ENCODE assay signal across 8 mouse cellular contexts in the genomic region with DNA sequence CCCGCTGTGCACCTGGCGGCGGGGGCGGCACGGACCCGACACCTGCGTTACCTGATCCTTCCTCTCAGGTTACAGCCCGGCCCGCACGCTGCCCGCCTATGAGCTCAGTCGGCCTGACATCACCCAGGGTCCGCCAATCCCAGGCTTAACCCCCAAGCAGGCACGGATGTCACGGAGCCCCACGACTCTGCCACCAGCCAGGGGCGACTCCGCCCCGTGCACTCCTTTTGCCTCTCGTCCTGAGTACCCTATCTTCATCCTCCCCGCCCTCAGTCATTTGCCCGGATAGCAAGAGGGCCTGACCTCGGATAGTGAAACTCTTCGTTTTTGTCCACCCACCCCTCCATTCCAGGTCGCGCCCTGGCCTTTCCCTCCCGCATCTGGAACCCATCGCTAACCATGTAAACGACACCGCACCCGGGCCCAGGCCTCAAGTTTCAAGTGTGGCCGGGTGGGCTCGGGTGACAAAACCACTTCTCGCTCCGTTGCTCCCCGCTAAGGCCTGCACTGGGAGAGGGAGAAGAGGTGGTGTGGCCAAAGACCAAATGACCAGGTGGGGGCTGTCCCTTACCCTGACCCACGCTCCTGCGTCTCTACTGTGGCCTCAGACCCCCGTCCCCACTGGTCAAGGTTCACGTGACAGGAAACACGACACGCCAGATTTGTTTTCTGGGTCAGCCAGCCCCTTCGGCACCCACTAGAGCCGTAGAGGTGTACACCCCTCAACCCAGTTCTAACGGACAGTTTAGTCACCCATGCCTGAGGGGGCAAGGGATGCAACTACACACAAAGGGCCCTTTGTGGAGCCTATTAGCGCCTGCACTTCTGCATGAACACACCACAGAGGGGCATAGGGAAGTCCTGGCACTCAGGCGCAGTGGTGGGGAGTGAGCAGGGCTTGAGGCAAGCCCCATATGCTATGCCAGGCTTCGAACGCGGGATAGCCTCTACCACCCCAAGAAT. TPM values are rescaled to one million over a fixed set of nuclear protein-coding genes. Genes with fewer than 3 reads are reported as not detected.
A peak's percentile ranks its signal among the peaks of the same experiment; 100 is the strongest.
DNase-seq lines count a peak whose midpoint lies in the region; ATAC-seq and TF ChIP-seq lines count a peak whose summit lies in the region.

No protein-coding gene starts in this region.

- WGBS in hindbrain, embryonic 11.5 days = 2% methylated on average over 50 of the region's 50 CpGs
- 4% methylated on average over 49 of the region's 50 CpGs for WGBS in midbrain, embryonic 11.5 days

- H3K9me3 ChIP-seq in hindbrain, embryonic 11.5 days (ENCODE audit: control insufficient read depth, low read length) = no peaks in the 10 kb centered on the region
- no peaks in the 10 kb centered on the region for H3K9me3 ChIP-seq in midbrain, embryonic 11.5 days (ENCODE audit: control insufficient read depth, low read length)

- 0 out of 2 replicates have a peak overlapping the region, but pooled peaks have one; percentile 14 for H3K4me2 ChIP-seq in hindbrain, embryonic 11.5 days (replicated peaks; ENCODE audit: low read depth, low read length)
- no peak overlapping the region for H3K4me2 ChIP-seq in midbrain, embryonic 11.5 days

- peak; percentile 4; the same call in 1 of the 2 replicates for ATAC-seq in hindbrain, embryonic 11.5 days (ENCODE audit: low FRiP score)
- ATAC-seq in midbrain, embryonic 11.5 days (ENCODE audit: low FRiP score) = no peak

- DNase-seq in gastrocnemius, adult 2 months = no peak
- no peak for DNase-seq in gastrocnemius, postnatal 25 days
- DNase-seq in ES-CJ7 (ENCODE audit: low read depth, low spot score) = peak; percentile 56
- DNase-seq in hindbrain, embryonic 11.5 days (ENCODE audit: low spot score) = no peak
- peak; percentile 92 for DNase-seq in midbrain, embryonic 11.5 days (ENCODE audit: low spot score, missing footprints)
- DNase-seq in spleen, postnatal 4 days (ENCODE audit: low spot score in 2 of 2) = no peak
- no peak for DNase-seq in right cerebral cortex, postnatal 25 days
- DNase-seq in layer of hippocampus, adult 9-11 months = no peak

- H3K27me3 ChIP-seq in hindbrain, embryonic 11.5 days (ENCODE audit: control insufficient read depth, insufficient read depth, low read length) = peaks cover 78% of the 10 kb centered on the region
- peaks cover 75% of the 10 kb centered on the region for H3K27me3 ChIP-seq in midbrain, embryonic 11.5 days (ENCODE audit: control insufficient read depth, insufficient read depth, low read length)

- H3K4me1 ChIP-seq in hindbrain, embryonic 11.5 days (replicated peaks; ENCODE audit: control insufficient read depth, insufficient read depth, low read length) = peaks cover 21% of the 10 kb centered on the region
- peaks cover 7% of the 10 kb centered on the region for H3K4me1 ChIP-seq in midbrain, embryonic 11.5 days (ENCODE audit: control insufficient read depth, insufficient read depth, low read length)

- H3K9ac ChIP-seq in hindbrain, embryonic 11.5 days (ENCODE audit: low read depth, low read length) = no peak overlapping the region
- H3K9ac ChIP-seq in midbrain, embryonic 11.5 days (ENCODE audit: low read length) = no peak overlapping the region

- intact Hi-C loops in gastrocnemius, adult 2 months (cut with DNase I) = no loop called here

- peak overlapping the region; percentile 71; the same call in 1 of the 2 replicates for H3K27ac ChIP-seq in gastrocnemius, adult 2 months
- H3K27ac ChIP-seq in hindbrain, embryonic 11.5 days (ENCODE audit: low read depth, low read length) = no peak overlapping the region
- no peak overlapping the region for H3K27ac ChIP-seq in midbrain, embryonic 11.5 days (ENCODE audit: low read depth, low read length)

- no peaks in the 10 kb centered on the region for H3K36me3 ChIP-seq in hindbrain, embryonic 11.5 days (ENCODE audit: control insufficient read depth, insufficient read depth, low read length)
- H3K36me3 ChIP-seq in midbrain, embryonic 11.5 days (ENCODE audit: control insufficient read depth, insufficient read depth, low read length) = no peaks in the 10 kb centered on the region

- H3K4me3 ChIP-seq in gastrocnemius, adult 2 months = peak overlapping the region; percentile 74
- no peak overlapping the region for H3K4me3 ChIP-seq in hindbrain, embryonic 11.5 days (ENCODE audit: low read depth, low read length)
- H3K4me3 ChIP-seq in midbrain, embryonic 11.5 days (ENCODE audit: low read depth, low read length) = no peak overlapping the region

- TF ChIP-seq CTCF in gastrocnemius, adult 2 months (IDR thresholded peaks at IDR 0.05) = no peak

RNA-seq across cellular contexts. Expression of a gene that starts 16.4 kb away (rescaled TPM):
- 1 to 10 TPM in 1 of 2 experiments, under 1 TPM in 1; 0.38 to 2.0 TPM for total RNA-seq in gastrocnemius, adult 2 months (2021)
- total RNA-seq in gastrocnemius, postnatal 25 days (2021) = 1 to 10 TPM; 1.2 TPM
- 0.18 and 0.28 TPM in 2 replicates for polyA plus RNA-seq in hindbrain, embryonic 11.5 days (2014; fragmentation: Nextera tagmentation; extraction: Ambion mirVana)
- 0.28 and 0.31 TPM in 2 replicates for polyA plus RNA-seq in midbrain, embryonic 11.5 days (2014; fragmentation: Nextera tagmentation; extraction: Ambion mirVana)

RNA-seq across cellular contexts. Expression of a gene that starts 20.1 kb away (rescaled TPM):
- under 1 TPM; 0.13 to 0.45 TPM for total RNA-seq in gastrocnemius, adult 2 months (2021)
- under 1 TPM; 0.23 to 0.38 TPM for total RNA-seq in gastrocnemius, postnatal 25 days (2021)
- 1.4 and 2.0 TPM in 2 replicates for polyA plus RNA-seq in hindbrain, embryonic 11.5 days (2014; fragmentation: Nextera tagmentation; extraction: Ambion mirVana)
- polyA plus RNA-seq in midbrain, embryonic 11.5 days (2014; fragmentation: Nextera tagmentation; extraction: Ambion mirVana) = 0.33 and 0.61 TPM in 2 replicates

RNA-seq across cellular contexts. Expression of a gene that starts 26.6 kb away (rescaled TPM):
- total RNA-seq in gastrocnemius, adult 2 months (2021) = not detected
- not detected for total RNA-seq in gastrocnemius, postnatal 25 days (2021)
- 2.7 and 4.3 TPM in 2 replicates for polyA plus RNA-seq in hindbrain, embryonic 11.5 days (2014; fragmentation: Nextera tagmentation; extraction: Ambion mirVana)
- 1.0 and 1.4 TPM in 2 replicates for polyA plus RNA-seq in midbrain, embryonic 11.5 days (2014; fragmentation: Nextera tagmentation; extraction: Ambion mirVana)

RNA-seq across cellular contexts. Expression of a gene that starts 45.8 kb away (rescaled TPM):
- total RNA-seq in gastrocnemius, adult 2 months (2021) = 10 to 100 TPM; 12.7 to 22.8 TPM
- total RNA-seq in gastrocnemius, postnatal 25 days (2021) = 10 to 100 TPM; 15.4 to 19.1 TPM
- 116 and 125 TPM in 2 replicates for polyA plus RNA-seq in hindbrain, embryonic 11.5 days (2014; fragmentation: Nextera tagmentation; extraction: Ambion mirVana)
- polyA plus RNA-seq in midbrain, embryonic 11.5 days (2014; fragmentation: Nextera tagmentation; extraction: Ambion mirVana) = 92.5 and 93.5 TPM in 2 replicates

RNA-seq across cellular contexts. Expression of a gene that starts 59.8 kb away (rescaled TPM):
- 1 to 10 TPM; 4.9 to 6.6 TPM for total RNA-seq in gastrocnemius, adult 2 months (2021)
- 1 to 10 TPM; 5.0 to 6.5 TPM for total RNA-seq in gastrocnemius, postnatal 25 days (2021)
- 4.0 and 4.6 TPM in 2 replicates for polyA plus RNA-seq in hindbrain, embryonic 11.5 days (2014; fragmentation: Nextera tagmentation; extraction: Ambion mirVana)
- polyA plus RNA-seq in midbrain, embryonic 11.5 days (2014; fragmentation: Nextera tagmentation; extraction: Ambion mirVana) = 3.6 and 5.1 TPM in 2 replicates

Comparison
In these comparisons a context has a peak if more than half of its experiments do, and no peak if none do; other contexts are left out.
1. DNase-seq: peak in ES-CJ7 (single experiment) and midbrain, embryonic 11.5 days (single experiment); none in gastrocnemius, adult 2 months (single experiment), gastrocnemius, postnatal 25 days (single experiment), hindbrain, embryonic 11.5 days (single experiment), spleen, postnatal 4 days (0 of 2), right cerebral cortex, postnatal 25 days (single experiment) and layer of hippocampus, adult 9-11 months (single experiment).